Mouse (Mus musculus) hindbrain, postnatal 0 days (tissue): Measurements from ENCODE around the gene Zfhx2. TPM values are rescaled to one million over a fixed set of nuclear protein-coding genes. Genes with fewer than 3 reads are reported as not detected.

Source experiments
- ATAC-seq: fragments of 200-750 bp; cut with Nextera tagmentation; 2 replicates; pipeline ENCODE4 v1.8.0; 2017; ENCODE audit warnings: mild to moderate bottlenecking, moderate TSS enrichment, moderate library complexity
- DNase-seq: peaks from one replicate; pipeline ENCODE4 v3.0.0-alpha.2; 2015; ENCODE audit warnings: low spot score
- H3K27ac ChIP-seq: fragments of 300-500 bp; sonication (generic); 2 replicates; pipeline ENCODE4 v1.5.1; 2014; ENCODE audit warnings: mild to moderate bottlenecking
- H3K27me3 ChIP-seq: fragments of 300-500 bp; sonication (generic); 2 replicates; pipeline ENCODE4 v1.6.1; 2014; ENCODE audit warnings: low read length, mixed read lengths; ENCODE audit not compliant: insufficient read depth
- H3K36me3 ChIP-seq: fragments of 300-500 bp; sonication (generic); 2 replicates; pipeline ENCODE4 v1.6.1; 2014; ENCODE audit warnings: low read length, mixed read lengths; ENCODE audit not compliant: insufficient read depth
- H3K4me1 ChIP-seq: fragments of 300-500 bp; sonication (generic); 2 replicates; pipeline ENCODE4 v1.6.1; 2014; ENCODE audit warnings: antibody characterized with exemption, low read length, mixed read lengths; ENCODE audit not compliant: insufficient read depth
- H3K4me2 ChIP-seq: fragments of 300-500 bp; sonication (generic); 2 replicates; pipeline ENCODE4 v1.6.1; 2014; ENCODE audit warnings: low read depth, mild to moderate bottlenecking, low read length, moderate library complexity, mixed read lengths
- H3K4me3 ChIP-seq: fragments of 300-500 bp; sonication (generic); 2 replicates; pipeline ENCODE4 v1.5.1; 2014; ENCODE audit warnings: low read length
- H3K9ac ChIP-seq: fragments of 300-500 bp; sonication (generic); replicated peaks from 2 replicates; pipeline ENCODE4 v1.6.1; 2014; ENCODE audit warnings: mild to moderate bottlenecking, low read length, moderate library complexity, mixed read lengths
- H3K9me3 ChIP-seq: fragments of 300-500 bp; sonication (generic); 2 replicates; pipeline ENCODE4 v1.6.1; 2016; ENCODE audit warnings: low read length, mixed read lengths
- CTCF ChIP-seq: IDR thresholded peaks from 2 replicates; pipeline ENCODE4 v1.5.1; 2016; ENCODE audit warnings: antibody characterized with exemption, control low read depth, low read depth
- WGBS: fragments of 180-500 bp; shearing (Covaris S2); extraction: QIAGEN DNeasy Blood & Tissue Kit; methylation state at CpG from one replicate; pipeline ENCODE4 v1.1.7; 2014; 5-methylcytosine and 5-hydroxymethylcytosine counted together
- polyA plus RNA-seq: library from polyadenylated mRNA; unstranded; fragments of >200 nt; fragmentation: Nextera tagmentation; extraction: Ambion mirVana; gene quantifications from 2 replicates; pipeline ENCODE4 v1.2.1, GENCODE M21; 2015
- total RNA-seq: library from RNA; depleted of rRNA; stranded (reverse); fragments of >200 nt; gene quantifications from 2 replicates; pipeline ENCODE4 v1.2.3, GENCODE M21; 2014

The Zfhx2 gene
- total and polyA plus RNA-seq, 2 experiments from 2014 or later = 8.1 to 10.9 TPM

- peaks cover 19% of the 10 kb centered on the region for H3K4me1 ChIP-seq
- H3K36me3 ChIP-seq = peaks cover 17% of the 10 kb centered on the region; the same call in 1 of the 2 replicates
- H3K27me3 ChIP-seq = no peaks in the 10 kb centered on the region
- no peak for TF ChIP-seq CTCF
- DNase-seq (no peak), ATAC-seq (peak; percentile 64)
- no peaks in the 10 kb centered on the region for H3K9me3 ChIP-seq
- H3K9ac ChIP-seq = no peak overlapping the region; the same call in 1 of the 2 replicates
- 22% methylated on average over 17 of the region's 17 CpGs for WGBS
- 0 out of 2 replicates have a peak overlapping the region, but pooled peaks have one; percentile 2 for H3K4me3 ChIP-seq
- peak overlapping the region; percentile 37; the same call in 1 of the 2 replicates for H3K27ac ChIP-seq
- H3K4me2 ChIP-seq = peak overlapping the region; percentile 28
Observed at GRCm38 (mm10) chr14:55062626-55063025, 29.5 kb downstream of the Zfhx2 start.

GRCm38 (mm10) chr14:55061845-55062244 lies 30.3 kb downstream of the Zfhx2 start:
- Histone ChIP-seq H3K9me3 (no peaks in the 10 kb centered on the region), H3K4me1 (peaks cover 23% of the 10 kb centered on the region), H3K4me2 (no peak overlapping the region), H3K27me3 (no peaks in the 10 kb centered on the region), H3K4me3 (no peak overlapping the region), H3K36me3 (peaks cover 12% of the 10 kb centered on the region; the same call in 1 of the 2 replicates), H3K9ac (no peak overlapping the region), H3K27ac (no peak overlapping the region)
- no peak for ATAC-seq
- 39% methylated on average over 7 of the region's 7 CpGs for WGBS
- no peak for TF ChIP-seq CTCF
- no peak for DNase-seq

DNA sequence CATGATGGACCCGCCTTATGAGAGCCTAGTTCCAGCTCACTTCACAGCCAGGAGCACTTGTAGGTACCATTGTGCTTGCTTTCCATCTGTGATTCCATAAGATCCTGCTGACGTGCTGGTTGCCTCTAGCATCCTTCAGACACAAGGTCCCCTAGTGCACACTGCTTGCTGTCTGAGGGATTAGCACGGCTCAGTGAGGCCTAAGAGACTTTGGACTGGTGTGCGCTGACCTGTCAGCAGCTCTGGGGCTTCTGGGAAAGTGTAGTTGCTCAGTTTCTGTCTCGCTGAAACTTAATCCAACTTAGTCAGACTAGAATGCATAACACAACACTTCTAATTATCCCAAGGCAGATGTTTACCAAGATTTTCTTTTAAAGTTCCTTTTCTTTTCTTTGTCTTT lies 32.2 kb downstream of the Zfhx2 start:
- DNase-seq = no peak
- no peak for TF ChIP-seq CTCF
- Histone ChIP-seq H3K27me3 (no peaks in the 10 kb centered on the region), H3K9me3 (no peaks in the 10 kb centered on the region), H3K9ac (no peak overlapping the region), H3K4me1 (peaks cover 33% of the 10 kb centered on the region), H3K4me3 (no peak overlapping the region), H3K36me3 (no peaks in the 10 kb centered on the region), H3K27ac (peak overlapping the region; percentile 45; the same call in 1 of the 2 replicates), H3K4me2 (peak overlapping the region; percentile 58; the same call in 1 of the 2 replicates)
- WGBS = 44% methylated on average over 5 of the region's 5 CpGs
- no peak for ATAC-seq

GRCm38 (mm10) chr14:55059009-55059408 lies 33.1 kb downstream of the Zfhx2 start:
- peaks cover 41% of the 10 kb centered on the region for H3K4me1 ChIP-seq
- no peaks in the 10 kb centered on the region for H3K36me3 ChIP-seq
- H3K27me3 ChIP-seq = no peaks in the 10 kb centered on the region
- TF ChIP-seq CTCF = no peak
- ATAC-seq (no peak), DNase-seq (no peak)
- no peak overlapping the region for H3K4me3 ChIP-seq
- no peaks in the 10 kb centered on the region for H3K9me3 ChIP-seq
- no peak overlapping the region for H3K27ac ChIP-seq
- H3K4me2 ChIP-seq = peak overlapping the region; percentile 58
- H3K9ac ChIP-seq = no peak overlapping the region
- WGBS = 84% methylated on average over 1 of the region's 1 CpGs

- peak; percentile 69 for TF ChIP-seq CTCF
- H3K27ac ChIP-seq = peak overlapping the region; percentile 97
- peak; percentile 74 for ATAC-seq
- no peaks in the 10 kb centered on the region for H3K36me3 ChIP-seq
- H3K9me3 ChIP-seq = no peaks in the 10 kb centered on the region
- WGBS = 34% methylated on average over 11 of the region's 11 CpGs
- DNase-seq = peak; percentile 95
- H3K4me3 ChIP-seq = peak overlapping the region; percentile 4; the same call in 1 of the 2 replicates
- no peaks in the 10 kb centered on the region for H3K27me3 ChIP-seq
- peak overlapping the region; percentile 6; the same call in 1 of the 2 replicates for H3K9ac ChIP-seq
- peak overlapping the region; percentile 58 for H3K4me2 ChIP-seq
- peaks cover 34% of the 10 kb centered on the region for H3K4me1 ChIP-seq
Observed at GRCm38 (mm10) chr14:55055167-55055834, 36.8 kb downstream of the Zfhx2 start.

DNA sequence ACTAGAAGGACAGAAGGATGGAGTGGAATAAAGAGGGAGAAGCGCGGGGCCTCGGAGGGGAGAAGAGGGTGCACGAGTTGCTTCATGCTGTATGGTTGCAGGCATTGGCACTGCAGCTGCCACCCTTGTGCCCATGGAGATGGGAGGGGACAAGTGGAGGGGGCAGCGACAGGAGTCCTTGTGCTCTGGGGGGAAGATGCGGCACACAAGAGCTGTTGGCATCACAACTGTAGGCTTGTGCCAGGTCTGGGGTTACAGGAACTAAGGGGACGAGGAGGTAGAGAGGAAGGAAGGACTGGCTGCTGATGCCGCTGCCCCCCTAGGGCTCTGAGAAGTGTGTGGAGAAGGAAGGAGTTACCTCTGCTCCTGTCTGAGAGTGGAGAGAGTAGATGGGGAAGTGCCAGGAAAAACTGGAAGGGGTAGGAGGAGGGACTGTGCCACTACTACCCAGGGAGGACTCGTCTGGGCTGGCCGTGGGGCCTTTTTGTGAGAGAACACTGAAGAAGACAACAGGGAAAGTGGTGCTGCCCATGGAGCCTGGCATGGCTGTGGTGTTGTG lies 37.9 kb downstream of the Zfhx2 start:
- peak; percentile 86 for DNase-seq
- 20% methylated on average over 10 of the region's 10 CpGs for WGBS
- Histone ChIP-seq H3K27ac (peak overlapping the region; percentile 97), H3K27me3 (no peaks in the 10 kb centered on the region), H3K4me2 (peak overlapping the region; percentile 58), H3K4me1 (peaks cover 33% of the 10 kb centered on the region), H3K9ac (peak overlapping the region; percentile 58), H3K4me3 (peak overlapping the region; percentile 33), H3K9me3 (no peaks in the 10 kb centered on the region), H3K36me3 (no peaks in the 10 kb centered on the region)
- peak; percentile 54 for ATAC-seq
- TF ChIP-seq CTCF = no peak
